Mouse (Mus musculus): ENCODE results near the gene Gtf3c5.

- no peak for TF ChIP-seq GATA1 (IDR thresholded peaks at IDR 0.05; ENCODE audit: borderline replicate concordance, low read length)
- no peak for TF ChIP-seq FLI1 (IDR thresholded peaks at IDR 0.05; ENCODE audit: low read length)
These were observed 50.4 kb downstream of the Gtf3c5 start for GRCm38 (mm10) chr2:28532938-28533771.

All from megakaryocyte, embryonic 14.5 days (primary cell).